Mouse (Mus musculus): ENCODE results near the gene Zp3. TPM values are rescaled to one million over a fixed set of nuclear protein-coding genes. Genes with fewer than 3 reads are reported as not detected.

The Zp3 gene
- polyA plus RNA-seq, 1 experiment: not detected

DNA sequence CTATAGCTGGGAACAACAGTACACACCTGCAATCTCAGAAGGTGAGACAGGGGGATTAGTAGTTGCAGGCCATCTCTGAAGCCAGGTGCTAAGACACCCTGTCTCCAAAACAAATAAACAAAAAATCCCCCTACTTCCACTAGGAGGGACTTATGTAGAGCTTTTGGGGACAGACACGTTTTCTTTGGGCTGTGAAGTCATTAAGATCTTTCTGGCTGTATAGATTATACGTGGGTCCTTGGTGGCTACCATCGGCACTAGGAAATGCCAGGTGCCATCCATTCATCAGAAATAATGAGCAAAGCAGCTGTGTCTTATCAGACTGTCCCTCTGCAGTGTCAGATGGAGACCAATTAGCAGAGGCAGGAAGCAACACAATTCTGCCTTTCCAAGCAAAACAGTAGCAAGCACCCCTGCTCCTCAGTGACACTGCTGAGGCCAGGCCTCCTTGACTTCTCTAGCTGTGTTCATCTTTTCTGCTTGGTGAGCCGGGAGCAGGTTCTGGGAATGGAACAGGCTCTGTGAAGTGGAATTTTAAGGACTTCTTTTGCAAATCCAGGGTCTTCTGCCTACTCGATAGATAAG is 13.6 kb downstream of the Zp3 start:
- TF ChIP-seq POLR2A (IDR thresholded peaks at IDR 0.05; ENCODE audit: insufficient read depth, low read depth, low read length): no peak
- TF ChIP-seq CTCF (IDR thresholded peaks at IDR 0.05; ENCODE audit: insufficient read depth, low read depth, low read length): no peak
- Histone ChIP-seq H3K27ac (ENCODE audit: insufficient read depth, low read depth, low read length) (no peak overlapping the region), H3K4me3 (ENCODE audit: insufficient read depth, low read depth, low read length) (no peak overlapping the region), H3K4me1 (ENCODE audit: control insufficient read depth, insufficient read depth, low read length) (peaks cover 8% of the 10 kb centered on the region)
- 77% methylated on average over 5 of the region's 5 CpGs for WGBS

DNA sequence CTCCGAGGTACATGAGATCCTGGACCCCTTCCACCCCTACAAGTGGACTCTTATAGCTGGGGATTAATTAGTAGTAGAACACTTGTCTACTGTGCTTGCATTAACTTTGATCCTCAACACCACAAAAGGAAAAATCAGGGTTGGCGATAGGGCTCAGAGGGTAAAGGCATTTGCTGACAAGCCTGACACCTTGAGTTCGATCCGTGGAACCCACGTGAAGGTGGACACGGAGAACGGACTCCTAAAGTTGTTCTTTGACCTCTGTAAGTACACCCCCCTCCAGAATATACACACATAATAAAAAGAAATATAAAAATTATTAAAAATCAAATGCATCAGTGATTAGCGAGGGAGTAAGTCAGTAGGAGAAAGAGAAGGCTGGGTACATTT is 14.4 kb downstream of the Zp3 start:
- TF ChIP-seq CTCF (IDR thresholded peaks at IDR 0.05; ENCODE audit: insufficient read depth, low read depth, low read length): no peak
- no peak for TF ChIP-seq POLR2A (IDR thresholded peaks at IDR 0.05; ENCODE audit: insufficient read depth, low read depth, low read length)
- WGBS: 61% methylated on average over 8 of the region's 8 CpGs
- no peak overlapping the region for H3K27ac ChIP-seq (ENCODE audit: insufficient read depth, low read depth, low read length)
- no peak overlapping the region for H3K4me3 ChIP-seq (ENCODE audit: insufficient read depth, low read depth, low read length)
- H3K4me1 ChIP-seq (ENCODE audit: control insufficient read depth, insufficient read depth, low read length): peaks cover 8% of the 10 kb centered on the region

- under 1% methylated on average over 47 of the region's 47 CpGs for WGBS
- Histone ChIP-seq H3K4me1 (ENCODE audit: control insufficient read depth, insufficient read depth, low read length) (peaks cover 8% of the 10 kb centered on the region), H3K27ac (ENCODE audit: insufficient read depth, low read depth, low read length) (peak within 1 kb of the TSS; percentile 31; the same call in 1 of the 2 replicates), H3K4me3 (ENCODE audit: insufficient read depth, low read depth, low read length) (peak within 1 kb of the TSS; percentile 87)
- TF ChIP-seq POLR2A (IDR thresholded peaks at IDR 0.05; ENCODE audit: insufficient read depth, low read depth, low read length) (peak; percentile 80), CTCF (IDR thresholded peaks at IDR 0.05; ENCODE audit: insufficient read depth, low read depth, low read length) (peak; percentile 31; the same call in 1 of the 2 replicates)
These were observed 15.1 kb downstream of the Zp3 start, which contains the start of gene Dtx2 for GRCm38 (mm10) chr5:135994725-135995687. Gene Dtx2 (plus strand): TSS chr5:135994800.

- Histone ChIP-seq H3K4me3 (ENCODE audit: insufficient read depth, low read depth, low read length) (no peak overlapping the region), H3K27ac (ENCODE audit: insufficient read depth, low read depth, low read length) (no peak overlapping the region), H3K4me1 (ENCODE audit: control insufficient read depth, insufficient read depth, low read length) (peaks cover 8% of the 10 kb centered on the region)
- TF ChIP-seq POLR2A (IDR thresholded peaks at IDR 0.05; ENCODE audit: insufficient read depth, low read depth, low read length): no peak
- no peak for TF ChIP-seq CTCF (IDR thresholded peaks at IDR 0.05; ENCODE audit: insufficient read depth, low read depth, low read length)
- 74% methylated on average over 8 of the region's 8 CpGs for WGBS
These were observed 16.3 kb downstream of the Zp3 start for GRCm38 (mm10) chr5:135996162-135996561.

DNA sequence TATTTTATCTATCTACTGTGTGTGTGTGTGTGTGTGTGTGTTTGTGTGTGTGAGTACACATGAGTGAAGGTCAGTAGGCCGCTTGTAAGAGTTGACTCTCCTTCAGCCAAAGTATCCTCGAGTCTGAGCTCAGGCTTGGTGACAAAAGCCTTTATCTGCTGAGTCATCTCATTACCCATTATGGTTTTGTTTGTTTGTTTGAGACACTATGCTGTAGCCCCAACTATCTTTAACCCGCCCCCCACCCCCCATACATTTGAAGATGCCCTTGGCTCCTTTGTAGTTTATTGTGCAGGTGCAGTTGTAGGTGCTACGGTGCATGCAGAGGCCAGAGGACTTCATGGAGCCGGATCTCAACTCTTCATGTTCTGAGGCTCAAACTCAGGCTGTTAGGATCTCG is 21.3 kb downstream of the Zp3 start:
- TF ChIP-seq POLR2A (IDR thresholded peaks at IDR 0.05; ENCODE audit: insufficient read depth, low read depth, low read length) (no peak), CTCF (IDR thresholded peaks at IDR 0.05; ENCODE audit: insufficient read depth, low read depth, low read length) (no peak)
- WGBS: 81% methylated on average over 6 of the region's 6 CpGs

GRCm38 (mm10) chr5:136002325-136002724 is 22.4 kb downstream of the Zp3 start:
- Histone ChIP-seq H3K4me3 (ENCODE audit: insufficient read depth, low read depth, low read length) (no peak overlapping the region), H3K4me1 (ENCODE audit: control insufficient read depth, insufficient read depth, low read length) (peaks cover 6% of the 10 kb centered on the region), H3K27ac (ENCODE audit: insufficient read depth, low read depth, low read length) (no peak overlapping the region)
- 50% methylated on average over 2 of the region's 2 CpGs for WGBS
- no peak for TF ChIP-seq POLR2A (IDR thresholded peaks at IDR 0.05; ENCODE audit: insufficient read depth, low read depth, low read length)
- TF ChIP-seq CTCF (IDR thresholded peaks at IDR 0.05; ENCODE audit: insufficient read depth, low read depth, low read length): no peak

More for the DNA sequence above, 21.3 kb downstream of the Zp3 start:
- no peak overlapping the region for H3K27ac ChIP-seq (ENCODE audit: insufficient read depth, low read depth, low read length)
- peaks cover 7% of the 10 kb centered on the region for H3K4me1 ChIP-seq (ENCODE audit: control insufficient read depth, insufficient read depth, low read length)
- H3K4me3 ChIP-seq (ENCODE audit: insufficient read depth, low read depth, low read length): no peak overlapping the region

- WGBS: 28% methylated on average over 3 of the region's 3 CpGs
- Histone ChIP-seq H3K4me1 (ENCODE audit: control insufficient read depth, insufficient read depth, low read length) (peaks cover 6% of the 10 kb centered on the region), H3K4me3 (ENCODE audit: insufficient read depth, low read depth, low read length) (no peak overlapping the region), H3K27ac (ENCODE audit: insufficient read depth, low read depth, low read length) (no peak overlapping the region)
- TF ChIP-seq POLR2A (IDR thresholded peaks at IDR 0.05; ENCODE audit: insufficient read depth, low read depth, low read length) (no peak), CTCF (IDR thresholded peaks at IDR 0.05; ENCODE audit: insufficient read depth, low read depth, low read length) (no peak)
These were observed 22.9 kb downstream of the Zp3 start for GRCm38 (mm10) chr5:136002751-136003151.

DNA sequence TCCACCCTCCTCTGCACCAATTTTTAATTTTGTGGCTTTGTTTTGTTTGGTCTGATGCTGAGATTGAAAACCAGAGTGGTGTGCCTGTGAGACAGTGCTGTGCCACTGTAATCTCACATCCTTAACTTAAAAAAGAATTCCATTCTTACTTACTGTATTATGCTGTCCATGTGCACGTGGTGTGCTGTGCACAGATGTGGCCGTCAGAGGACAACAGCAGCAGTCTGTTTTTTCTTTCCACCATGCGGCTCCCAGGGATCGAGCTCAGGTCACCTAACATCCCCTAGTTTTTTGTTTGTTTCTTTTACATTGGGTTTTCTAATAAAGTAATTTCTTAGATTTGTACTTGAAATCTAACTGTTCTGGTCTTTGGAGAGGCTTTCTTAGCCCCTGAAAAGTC is 24.6 kb downstream of the Zp3 start:
- TF ChIP-seq POLR2A (IDR thresholded peaks at IDR 0.05; ENCODE audit: insufficient read depth, low read depth, low read length) (no peak), CTCF (IDR thresholded peaks at IDR 0.05; ENCODE audit: insufficient read depth, low read depth, low read length) (no peak)
- Histone ChIP-seq H3K4me3 (ENCODE audit: insufficient read depth, low read depth, low read length) (no peak overlapping the region), H3K27ac (ENCODE audit: insufficient read depth, low read depth, low read length) (no peak overlapping the region), H3K4me1 (ENCODE audit: control insufficient read depth, insufficient read depth, low read length) (peaks cover 6% of the 10 kb centered on the region)
- 81% methylated on average over 4 of the region's 4 CpGs for WGBS

DNA sequence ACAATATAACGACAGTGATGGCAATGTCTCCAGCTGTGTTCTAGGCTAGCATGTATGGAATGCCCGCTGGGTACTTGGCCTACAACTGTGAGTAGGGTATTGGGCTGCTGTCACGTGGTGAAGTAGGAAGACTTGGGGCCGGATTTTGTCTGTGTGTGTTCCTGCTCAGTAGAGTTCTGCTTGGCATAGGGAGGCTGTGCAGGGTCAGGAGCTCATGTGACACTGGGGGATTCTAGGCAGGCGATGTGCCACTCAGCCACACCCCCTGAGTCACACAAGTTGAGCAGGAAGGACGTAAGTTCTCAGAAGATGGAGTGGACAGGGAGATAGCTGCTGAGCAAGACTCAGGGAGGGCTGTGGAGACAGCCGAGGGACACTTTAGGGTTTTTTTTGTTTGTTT is 27.8 kb downstream of the Zp3 start:
- no peak for TF ChIP-seq POLR2A (IDR thresholded peaks at IDR 0.05; ENCODE audit: insufficient read depth, low read depth, low read length)
- no peak for TF ChIP-seq CTCF (IDR thresholded peaks at IDR 0.05; ENCODE audit: insufficient read depth, low read depth, low read length)
- H3K4me1 ChIP-seq (ENCODE audit: control insufficient read depth, insufficient read depth, low read length): peaks cover 6% of the 10 kb centered on the region
- no peak overlapping the region for H3K4me3 ChIP-seq (ENCODE audit: insufficient read depth, low read depth, low read length)
- no peak overlapping the region for H3K27ac ChIP-seq (ENCODE audit: insufficient read depth, low read depth, low read length)
- 81% methylated on average over 7 of the region's 7 CpGs for WGBS
